Mouse (Mus musculus) heart, postnatal 0 days (tissue): ENCODE measurements around the gene Clec5a.

Source experiments
- CTCF ChIP-seq: IDR thresholded peaks from 2 replicates; pipeline ENCODE4 v1.5.1; 2016; ENCODE audit warnings: antibody characterized with exemption, control low read depth, low read depth
- EP300 ChIP-seq: IDR thresholded peaks from 2 replicates; pipeline ENCODE4 v1.6.1; 2016; ENCODE audit warnings: antibody characterized with exemption, low read depth

GRCm38 (mm10) chr6:40588346-40588745, 2.7 kb upstream of the Clec5a start:
- TF ChIP-seq CTCF, result no peak
- no peak for TF ChIP-seq EP300
